Mouse (Mus musculus): ENCODE results near the gene Ppbp. TPM values are rescaled to one million over a fixed set of nuclear protein-coding genes. Genes with fewer than 3 reads are reported as not detected.

The Ppbp gene
- 2.6 and 2.7 TPM in 2 replicates for polyA plus RNA-seq (2015; fragmentation: Nextera tagmentation; extraction: Ambion mirVana)

- ATAC-seq = no peak
- H3K9me3 ChIP-seq = no peaks in the 10 kb centered on the region
- H3K27ac ChIP-seq = no peak within 1 kb of the TSS
Measured at GRCm38 (mm10) chr5:90768218-90768617, at the start of gene Ppbp. TSS of gene Ppbp (plus strand) at chr5:90768518.

GRCm38 (mm10) chr5:90722656-90723055 is 45.7 kb upstream of the Ppbp start:
- Histone ChIP-seq H3K4me3 (replicated peaks) (no peak overlapping the region), H3K9me3 (no peaks in the 10 kb centered on the region), H3K4me2 (replicated peaks) (no peak overlapping the region), H3K9ac (no peak overlapping the region), H3K27ac (no peak overlapping the region), H3K36me3 (no peaks in the 10 kb centered on the region), H3K27me3 (replicated peaks) (no peaks in the 10 kb centered on the region), H3K4me1 (replicated peaks) (no peaks in the 10 kb centered on the region)
- ATAC-seq = no peak
- WGBS = 89% methylated on average over 3 of the region's 3 CpGs

More at GRCm38 (mm10) chr5:90768218-90768617, at the start of gene Ppbp:
- Histone ChIP-seq H3K4me3 (replicated peaks) (no peak within 1 kb of the TSS), H3K4me1 (replicated peaks) (0 out of 2 replicates have a peak, but pooled peaks cover 6% of the 10 kb centered on the region), H3K9ac (no peak within 1 kb of the TSS), H3K4me2 (replicated peaks) (no peak within 1 kb of the TSS), H3K27me3 (replicated peaks) (no peaks in the 10 kb centered on the region; the same call in 1 of the 2 replicates), H3K36me3 (no peaks in the 10 kb centered on the region)
- WGBS = 47% methylated on average over 3 of the region's 3 CpGs

GRCm38 (mm10) chr5:90728254-90728653 is 40.1 kb upstream of the Ppbp start:
- no peak overlapping the region for H3K9ac ChIP-seq
- 32% methylated on average over 3 of the region's 3 CpGs for WGBS

GRCm38 (mm10) chr5:90731480-90731879 is 36.8 kb upstream of the Ppbp start:
- 65% methylated on average over 4 of the region's 4 CpGs for WGBS
- H3K27ac ChIP-seq = no peak overlapping the region
- no peak for ATAC-seq
- no peaks in the 10 kb centered on the region for H3K9me3 ChIP-seq
- no peaks in the 10 kb centered on the region for H3K36me3 ChIP-seq
- no peaks in the 10 kb centered on the region for H3K4me1 ChIP-seq (replicated peaks)
- no peak overlapping the region for H3K4me3 ChIP-seq (replicated peaks)
- H3K27me3 ChIP-seq (replicated peaks) = no peaks in the 10 kb centered on the region
- no peak overlapping the region for H3K4me2 ChIP-seq (replicated peaks)
- no peak overlapping the region for H3K9ac ChIP-seq

More at GRCm38 (mm10) chr5:90728254-90728653, 40.1 kb upstream of the Ppbp start:
- no peaks in the 10 kb centered on the region for H3K27me3 ChIP-seq (replicated peaks)
- no peak overlapping the region for H3K4me3 ChIP-seq (replicated peaks)
- no peak for ATAC-seq
- no peak overlapping the region for H3K27ac ChIP-seq
- H3K4me1 ChIP-seq (replicated peaks) = no peaks in the 10 kb centered on the region
- no peaks in the 10 kb centered on the region for H3K9me3 ChIP-seq
- H3K4me2 ChIP-seq (replicated peaks) = no peak overlapping the region
- no peaks in the 10 kb centered on the region for H3K36me3 ChIP-seq

GRCm38 (mm10) chr5:90742029-90742428 is 26.3 kb upstream of the Ppbp start:
- ATAC-seq = no peak
- Histone ChIP-seq H3K9me3 (no peaks in the 10 kb centered on the region), H3K36me3 (no peaks in the 10 kb centered on the region), H3K4me3 (replicated peaks) (no peak overlapping the region), H3K27ac (no peak overlapping the region), H3K4me1 (replicated peaks) (no peaks in the 10 kb centered on the region), H3K4me2 (replicated peaks) (no peak overlapping the region), H3K9ac (no peak overlapping the region), H3K27me3 (replicated peaks) (no peaks in the 10 kb centered on the region)
- WGBS = 74% methylated on average over 4 of the region's 4 CpGs

GRCm38 (mm10) chr5:90753934-90754333 is 14.4 kb upstream of the Ppbp start:
- no peak for ATAC-seq
- WGBS = 96% methylated on average over 1 of the region's 1 CpGs

GRCm38 (mm10) chr5:90758020-90758605 is 10.2 kb upstream of the Ppbp start:
- ATAC-seq = no peak
- Histone ChIP-seq H3K9me3 (no peaks in the 10 kb centered on the region), H3K27ac (no peak overlapping the region), H3K36me3 (no peaks in the 10 kb centered on the region), H3K4me2 (replicated peaks) (no peak overlapping the region), H3K4me3 (replicated peaks) (no peak overlapping the region), H3K9ac (no peak overlapping the region), H3K4me1 (replicated peaks) (peaks cover 18% of the 10 kb centered on the region), H3K27me3 (replicated peaks) (peaks cover 10% of the 10 kb centered on the region)
- 36% methylated on average over 5 of the region's 5 CpGs for whole genome bisulfite sequencing

More at GRCm38 (mm10) chr5:90753934-90754333, 14.4 kb upstream of the Ppbp start:
- Histone ChIP-seq H3K9me3 (no peaks in the 10 kb centered on the region), H3K36me3 (no peaks in the 10 kb centered on the region), H3K27me3 (replicated peaks) (no peaks in the 10 kb centered on the region), H3K4me3 (replicated peaks) (no peak overlapping the region), H3K9ac (no peak overlapping the region), H3K27ac (no peak overlapping the region), H3K4me1 (replicated peaks) (peaks cover 8% of the 10 kb centered on the region), H3K4me2 (replicated peaks) (no peak overlapping the region)

GRCm38 (mm10) chr5:90759077-90760065 is 8.9 kb upstream of the Ppbp start, which contains the start of gene Cxcl5:
TSS of gene Cxcl5 (plus strand) at chr5:90759360.
- H3K36me3 ChIP-seq = no peaks in the 10 kb centered on the region

GRCm38 (mm10) chr5:90760303-90760702 is 8.0 kb upstream of the Ppbp start:
- no peak overlapping the region for H3K4me2 ChIP-seq (replicated peaks)
- ATAC-seq = 0 out of 2 replicates have a peak, but pooled peaks have one; percentile 46
- WGBS = 46% methylated on average over 4 of the region's 4 CpGs

More at GRCm38 (mm10) chr5:90759077-90760065, 8.9 kb upstream of the Ppbp start, which contains the start of gene Cxcl5:
- Histone ChIP-seq H3K27ac (no peak within 1 kb of the TSS), H3K4me2 (replicated peaks) (peak within 1 kb of the TSS; percentile 88), H3K27me3 (replicated peaks) (peaks cover 10% of the 10 kb centered on the region), H3K9ac (peak within 1 kb of the TSS; percentile 31; the same call in 1 of the 2 replicates), H3K9me3 (no peaks in the 10 kb centered on the region), H3K4me3 (replicated peaks) (peak within 1 kb of the TSS; percentile 36), H3K4me1 (replicated peaks) (peaks cover 18% of the 10 kb centered on the region)
- 3% methylated on average over 32 of the region's 32 CpGs for WGBS
- peak; percentile 51 for ATAC-seq

GRCm38 (mm10) chr5:90760844-90761243 is 7.5 kb upstream of the Ppbp start:
- no peak for ATAC-seq
- Histone ChIP-seq H3K4me1 (replicated peaks) (peaks cover 18% of the 10 kb centered on the region), H3K9me3 (no peaks in the 10 kb centered on the region), H3K9ac (no peak overlapping the region), H3K36me3 (no peaks in the 10 kb centered on the region), H3K27me3 (replicated peaks) (peaks cover 10% of the 10 kb centered on the region), H3K27ac (no peak overlapping the region), H3K4me2 (replicated peaks) (no peak overlapping the region), H3K4me3 (replicated peaks) (no peak overlapping the region)
- 80% methylated on average over 2 of the region's 2 CpGs for WGBS

More at GRCm38 (mm10) chr5:90760303-90760702, 8.0 kb upstream of the Ppbp start:
- Histone ChIP-seq H3K36me3 (no peaks in the 10 kb centered on the region), H3K9ac (no peak overlapping the region), H3K4me3 (replicated peaks) (no peak overlapping the region), H3K9me3 (no peaks in the 10 kb centered on the region), H3K27ac (no peak overlapping the region), H3K4me1 (replicated peaks) (peaks cover 18% of the 10 kb centered on the region), H3K27me3 (replicated peaks) (peaks cover 10% of the 10 kb centered on the region)

GRCm38 (mm10) chr5:90761834-90762233 is 6.5 kb upstream of the Ppbp start:
- H3K36me3 ChIP-seq = no peaks in the 10 kb centered on the region
- peaks cover 18% of the 10 kb centered on the region for H3K4me1 ChIP-seq (replicated peaks)
- H3K27me3 ChIP-seq (replicated peaks) = peaks cover 10% of the 10 kb centered on the region
- no peak overlapping the region for H3K9ac ChIP-seq
- no peak overlapping the region for H3K4me2 ChIP-seq (replicated peaks)
- ATAC-seq = no peak
- H3K9me3 ChIP-seq = no peaks in the 10 kb centered on the region
- H3K4me3 ChIP-seq (replicated peaks) = no peak overlapping the region
- WGBS = 92% methylated on average over 3 of the region's 3 CpGs
- no peak overlapping the region for H3K27ac ChIP-seq
